Mouse (Mus musculus) ES-Bruce4 (cell line): ENCODE measurements around the gene Lrrn2. TPM values are rescaled to one million over a fixed set of nuclear protein-coding genes. Genes with fewer than 3 reads are reported as not detected.

ENCODE experiments used
- H3K27ac ChIP-seq: 2 replicates; pipeline ENCODE4 v1.5.1; 2012; ENCODE audit warnings: low read length, inconsistent platforms; ENCODE audit not compliant: insufficient read depth
- H3K27me3 ChIP-seq: 2 replicates; pipeline ENCODE4 v1.6.1; 2012; ENCODE audit warnings: mild to moderate bottlenecking, low read length, inconsistent platforms; ENCODE audit not compliant: control insufficient read depth, poor library complexity, insufficient read depth, severe bottlenecking
- H3K36me3 ChIP-seq: 2 replicates; pipeline ENCODE4 v1.6.1; 2012; ENCODE audit warnings: inconsistent platforms, mild to moderate bottlenecking, low read length, moderate library complexity; ENCODE audit not compliant: control insufficient read depth, poor library complexity, insufficient read depth, severe bottlenecking
- H3K4me1 ChIP-seq: one replicate; pipeline ENCODE4 v1.8.1; 2011; ENCODE audit warnings: low read length; ENCODE audit not compliant: control insufficient read depth, insufficient read depth
- H3K4me3 ChIP-seq: 2 replicates; pipeline ENCODE4 v1.5.1; 2011; ENCODE audit warnings: low read depth, mild to moderate bottlenecking, low read length
- H3K9ac ChIP-seq: 2 replicates; pipeline ENCODE4 v1.6.1; 2012; ENCODE audit warnings: low read depth, mild to moderate bottlenecking, inconsistent platforms; ENCODE audit not compliant: poor library complexity, severe bottlenecking
- H3K9me3 ChIP-seq: replicated peaks from 2 replicates; pipeline ENCODE4 v1.6.1; 2012; ENCODE audit warnings: mild to moderate bottlenecking, low read length, inconsistent platforms; ENCODE audit not compliant: control insufficient read depth, poor library complexity, insufficient read depth, severe bottlenecking
- CTCF ChIP-seq: IDR thresholded peaks from one replicate; pipeline ENCODE4 v1.8.1; 2011; ENCODE audit warnings: low read depth, low read length
- EP300 ChIP-seq: IDR thresholded peaks from 2 replicates; pipeline ENCODE4 v1.6.1; 2011; ENCODE audit warnings: low read depth, low read length; ENCODE audit not compliant: insufficient read depth
- POLR2A ChIP-seq: IDR thresholded peaks from one replicate; pipeline ENCODE4 v1.8.1; 2011; ENCODE audit warnings: low read length; ENCODE audit not compliant: insufficient read depth
- polyA plus RNA-seq: library from polyadenylated mRNA; stranded (reverse); fragments of >200 nt; gene quantifications from 2 replicates; pipeline ENCODE4 v1.2.4, GENCODE M21; 2011; ENCODE audit warnings: low read depth; ENCODE audit not compliant: missing spikeins, insufficient read depth, insufficient read length

Lrrn2 gene
- polyA plus RNA-seq, 1 experiment, result 0.18 TPM

GRCm38 (mm10) chr1:132853312-132853711, 26.8 kb upstream of the Lrrn2 start:
- H3K9ac ChIP-seq, result no peak overlapping the region
- H3K9me3 ChIP-seq, result peaks cover 20% of the 10 kb centered on the region
- H3K27ac ChIP-seq, result no peak overlapping the region
- H3K4me1 ChIP-seq, result peaks cover 13% of the 10 kb centered on the region
- no peak overlapping the region for H3K4me3 ChIP-seq
- no peaks in the 10 kb centered on the region for H3K36me3 ChIP-seq
- no peak for TF ChIP-seq CTCF
- TF ChIP-seq EP300, result no peak
- no peak for TF ChIP-seq POLR2A
- no peaks in the 10 kb centered on the region for H3K27me3 ChIP-seq

GRCm38 (mm10) chr1:132858516-132859383, 21.3 kb upstream of the Lrrn2 start:
- TF ChIP-seq CTCF (no peak), POLR2A (no peak), EP300 (no peak)

GRCm38 (mm10) chr1:132864220-132864619, 15.9 kb upstream of the Lrrn2 start:
- no peaks in the 10 kb centered on the region for H3K9me3 ChIP-seq
- no peaks in the 10 kb centered on the region for H3K36me3 ChIP-seq
- H3K27me3 ChIP-seq, result no peaks in the 10 kb centered on the region
- H3K9ac ChIP-seq, result no peak overlapping the region
- no peak overlapping the region for H3K27ac ChIP-seq
- TF ChIP-seq CTCF, result no peak
- no peak for TF ChIP-seq POLR2A
- TF ChIP-seq EP300, result no peak
- H3K4me1 ChIP-seq, result no peaks in the 10 kb centered on the region
- no peak overlapping the region for H3K4me3 ChIP-seq

More at GRCm38 (mm10) chr1:132858516-132859383, 21.3 kb upstream of the Lrrn2 start:
- Histone ChIP-seq H3K4me3 (no peak overlapping the region), H3K9me3 (no peaks in the 10 kb centered on the region), H3K36me3 (no peaks in the 10 kb centered on the region), H3K9ac (no peak overlapping the region), H3K27ac (no peak overlapping the region), H3K4me1 (peaks cover 2% of the 10 kb centered on the region), H3K27me3 (no peaks in the 10 kb centered on the region)

- Histone ChIP-seq H3K4me3 (no peak overlapping the region), H3K9me3 (no peaks in the 10 kb centered on the region), H3K36me3 (no peaks in the 10 kb centered on the region), H3K27ac (no peak overlapping the region), H3K4me1 (no peaks in the 10 kb centered on the region), H3K9ac (no peak overlapping the region), H3K27me3 (no peaks in the 10 kb centered on the region; the same call in 1 of the 2 replicates)
- TF ChIP-seq CTCF, result no peak
Measured at GRCm38 (mm10) chr1:132865585-132865984, 14.5 kb upstream of the Lrrn2 start.

- no peak overlapping the region for H3K9ac ChIP-seq
- H3K4me1 ChIP-seq, result no peaks in the 10 kb centered on the region
- H3K27ac ChIP-seq, result no peak overlapping the region
Measured at GRCm38 (mm10) chr1:132870327-132870726, 9.7 kb upstream of the Lrrn2 start.

GRCm38 (mm10) chr1:132878951-132879610, 992 bp upstream of the Lrrn2 start:
- H3K4me1 ChIP-seq, result peaks cover 8% of the 10 kb centered on the region
- H3K27me3 ChIP-seq, result peaks cover 6% of the 10 kb centered on the region; the same call in 1 of the 2 replicates
- H3K4me3 ChIP-seq, result no peak overlapping the region
- no peak overlapping the region for H3K9ac ChIP-seq
- H3K9me3 ChIP-seq, result no peaks in the 10 kb centered on the region
- TF ChIP-seq EP300 (peak; percentile 40; the same call in 1 of the 2 replicates), CTCF (no peak)
- no peak overlapping the region for H3K27ac ChIP-seq
- no peaks in the 10 kb centered on the region for H3K36me3 ChIP-seq

More at GRCm38 (mm10) chr1:132870327-132870726, 9.7 kb upstream of the Lrrn2 start:
- Histone ChIP-seq H3K9me3 (no peaks in the 10 kb centered on the region), H3K4me3 (no peak overlapping the region), H3K36me3 (no peaks in the 10 kb centered on the region), H3K27me3 (no peaks in the 10 kb centered on the region; the same call in 1 of the 2 replicates)
- no peak for TF ChIP-seq CTCF
- no peak for TF ChIP-seq POLR2A
- TF ChIP-seq EP300, result no peak
